Mouse (Mus musculus) cerebellum, adult 2 months (tissue): ENCODE data around the gene Tulp1.

Experiments
- CTCF ChIP-seq: fragments of 200-500 bp; IDR thresholded peaks from 2 replicates; pipeline ENCODE4 v1.5.1; 2011; ENCODE audit warnings: low read depth, mild to moderate bottlenecking, control low read depth, low read length, moderate library complexity, borderline replicate concordance; ENCODE audit not compliant: insufficient read depth
- POLR2A ChIP-seq: fragments of 200-500 bp; IDR thresholded peaks from 2 replicates; pipeline ENCODE4 v1.6.1; 2011; ENCODE audit warnings: low read length, control low read depth, borderline replicate concordance; ENCODE audit not compliant: insufficient read depth

- TF ChIP-seq POLR2A, result no peak
- TF ChIP-seq CTCF, result no peak
Measured at GRCm38 (mm10) chr17:28365122-28365521, at the start of gene Tulp1.
